Mouse (Mus musculus): ENCODE results near the gene Disp1. TPM values are rescaled to one million over a fixed set of nuclear protein-coding genes. Genes with fewer than 3 reads are reported as not detected.

Disp1 gene
- polyA plus RNA-seq, 1 experiment from 2014 or later: 7.6 TPM

GRCm38 (mm10) chr1:183101371-183101770 is 120.0 kb downstream of the Disp1 start:
- Histone ChIP-seq H3K27ac (ENCODE audit: low read length) (no peak overlapping the region), H3K4me3 (ENCODE audit: low read depth, low read length) (no peak overlapping the region), H3K9ac (ENCODE audit: low read depth, low read length) (no peak overlapping the region), H3K4me2 (ENCODE audit: low read length) (no peak overlapping the region), H3K4me1 (ENCODE audit: control insufficient read depth, insufficient read depth, low read length) (no peaks in the 10 kb centered on the region), H3K9me3 (replicated peaks; ENCODE audit: control insufficient read depth, low read length, poor library complexity, severe bottlenecking) (no peaks in the 10 kb centered on the region), H3K27me3 (ENCODE audit: control insufficient read depth, insufficient read depth, low read depth, low read length) (no peaks in the 10 kb centered on the region), H3K36me3 (ENCODE audit: control insufficient read depth, insufficient read depth, low read length) (no peaks in the 10 kb centered on the region)
- ATAC-seq: no peak
- 89% methylated on average over 3 of the region's 3 CpGs for WGBS

DNA sequence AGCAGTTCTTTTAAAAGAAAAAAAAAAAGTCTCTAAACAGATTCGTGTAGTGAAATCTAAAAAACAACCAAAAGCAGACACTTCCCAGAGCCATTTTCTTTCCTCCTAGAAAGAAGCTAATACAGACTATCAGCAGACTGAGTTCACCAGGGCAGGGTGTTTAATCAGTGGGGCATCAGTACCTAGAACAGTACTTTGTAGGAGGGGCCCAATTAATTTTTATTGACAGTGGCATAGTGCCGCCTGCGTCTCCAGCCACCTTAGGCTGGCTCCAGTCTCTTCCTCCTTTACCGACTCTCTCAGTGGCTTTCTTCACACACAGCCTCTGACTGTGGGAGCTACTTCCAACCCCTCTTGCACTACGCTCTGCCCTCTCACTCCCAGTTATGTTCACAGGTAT is 121.1 kb downstream of the Disp1 start:
- Histone ChIP-seq H3K27ac (ENCODE audit: low read length) (no peak overlapping the region), H3K27me3 (ENCODE audit: control insufficient read depth, insufficient read depth, low read depth, low read length) (no peaks in the 10 kb centered on the region), H3K9me3 (replicated peaks; ENCODE audit: control insufficient read depth, low read length, poor library complexity, severe bottlenecking) (no peaks in the 10 kb centered on the region), H3K4me3 (ENCODE audit: low read depth, low read length) (no peak overlapping the region), H3K9ac (ENCODE audit: low read depth, low read length) (no peak overlapping the region), H3K4me1 (ENCODE audit: control insufficient read depth, insufficient read depth, low read length) (peaks cover 7% of the 10 kb centered on the region; the same call in 1 of the 2 replicates), H3K4me2 (ENCODE audit: low read length) (no peak overlapping the region), H3K36me3 (ENCODE audit: control insufficient read depth, insufficient read depth, low read length) (no peaks in the 10 kb centered on the region)
- no peak for ATAC-seq
- WGBS: 85% methylated on average over 5 of the region's 5 CpGs

GRCm38 (mm10) chr1:183099686-183100085 is 121.6 kb downstream of the Disp1 start:
- Histone ChIP-seq H3K4me2 (ENCODE audit: low read length) (no peak overlapping the region), H3K9me3 (replicated peaks; ENCODE audit: control insufficient read depth, low read length, poor library complexity, severe bottlenecking) (no peaks in the 10 kb centered on the region), H3K4me3 (ENCODE audit: low read depth, low read length) (no peak overlapping the region), H3K4me1 (ENCODE audit: control insufficient read depth, insufficient read depth, low read length) (peaks cover 7% of the 10 kb centered on the region; the same call in 1 of the 2 replicates), H3K27me3 (ENCODE audit: control insufficient read depth, insufficient read depth, low read depth, low read length) (no peaks in the 10 kb centered on the region), H3K9ac (ENCODE audit: low read depth, low read length) (no peak overlapping the region), H3K27ac (ENCODE audit: low read length) (no peak overlapping the region), H3K36me3 (ENCODE audit: control insufficient read depth, insufficient read depth, low read length) (no peaks in the 10 kb centered on the region)
- no peak for ATAC-seq
- WGBS: 95% methylated on average over 12 of the region's 12 CpGs

DNA sequence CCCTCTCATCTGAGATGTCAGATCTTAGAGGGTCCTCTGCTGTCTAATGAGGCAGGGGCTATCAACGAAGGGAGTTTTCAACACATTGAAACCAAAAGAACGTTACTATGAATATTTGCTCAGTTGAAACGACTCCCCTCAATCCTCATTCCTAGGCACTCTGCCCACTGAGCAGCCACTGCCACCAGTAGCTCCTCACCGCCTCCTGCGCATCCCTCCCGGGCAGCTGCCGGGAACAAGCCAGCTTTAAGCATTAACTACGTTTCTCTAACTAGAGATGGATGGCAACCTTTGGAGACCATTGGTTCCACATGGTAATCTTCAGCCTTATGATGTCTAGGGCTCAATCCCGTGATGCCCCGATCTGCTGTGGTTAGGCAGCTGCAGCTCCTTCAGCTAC is 123.7 kb downstream of the Disp1 start:
- Histone ChIP-seq H3K36me3 (ENCODE audit: control insufficient read depth, insufficient read depth, low read length) (no peaks in the 10 kb centered on the region), H3K4me2 (ENCODE audit: low read length) (no peak overlapping the region), H3K4me1 (ENCODE audit: control insufficient read depth, insufficient read depth, low read length) (peaks cover 7% of the 10 kb centered on the region; the same call in 1 of the 2 replicates), H3K27me3 (ENCODE audit: control insufficient read depth, insufficient read depth, low read depth, low read length) (no peaks in the 10 kb centered on the region), H3K9me3 (replicated peaks; ENCODE audit: control insufficient read depth, low read length, poor library complexity, severe bottlenecking) (no peaks in the 10 kb centered on the region), H3K4me3 (ENCODE audit: low read depth, low read length) (no peak overlapping the region), H3K9ac (ENCODE audit: low read depth, low read length) (no peak overlapping the region), H3K27ac (ENCODE audit: low read length) (no peak overlapping the region)
- no peak for ATAC-seq
- WGBS: 91% methylated on average over 10 of the region's 10 CpGs

DNA sequence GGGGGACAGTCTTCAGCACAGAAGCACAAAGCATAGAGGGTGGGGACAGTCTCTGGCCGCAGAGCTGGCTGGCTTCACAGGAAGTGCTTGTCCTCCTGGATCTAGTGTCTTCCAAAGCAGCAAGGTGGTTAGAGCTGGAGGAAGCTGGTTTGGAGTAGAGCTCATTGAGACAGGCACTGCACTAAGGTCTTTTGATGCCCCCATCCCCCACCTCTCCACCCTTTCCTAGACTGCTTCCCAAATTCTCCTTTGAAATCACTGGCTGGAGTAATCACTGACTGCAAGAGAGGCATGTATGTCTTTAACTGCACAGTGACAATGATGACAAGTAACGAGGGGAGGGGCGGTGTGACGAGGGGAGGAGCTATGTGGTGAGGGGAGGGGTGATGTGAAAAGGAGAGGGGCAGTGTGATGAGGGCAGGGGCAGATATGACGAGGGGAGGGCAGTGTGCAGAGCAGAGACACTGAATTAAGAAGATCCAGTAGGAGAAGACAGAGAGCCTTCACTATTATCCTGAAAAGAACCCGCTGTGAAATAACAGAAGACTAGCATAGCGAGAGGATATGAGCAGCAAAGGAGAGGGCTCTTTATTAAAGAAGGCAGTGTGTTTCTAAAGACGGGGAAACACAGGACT is 125.8 kb downstream of the Disp1 start:
- H3K4me3 ChIP-seq (ENCODE audit: low read depth, low read length): no peak overlapping the region
- H3K9me3 ChIP-seq (replicated peaks; ENCODE audit: control insufficient read depth, low read length, poor library complexity, severe bottlenecking): no peaks in the 10 kb centered on the region
- no peak overlapping the region for H3K4me2 ChIP-seq (ENCODE audit: low read length)
- no peak overlapping the region for H3K9ac ChIP-seq (ENCODE audit: low read depth, low read length)
- no peaks in the 10 kb centered on the region for H3K36me3 ChIP-seq (ENCODE audit: control insufficient read depth, insufficient read depth, low read length)
- peaks cover 7% of the 10 kb centered on the region; the same call in 1 of the 2 replicates for H3K4me1 ChIP-seq (ENCODE audit: control insufficient read depth, insufficient read depth, low read length)
- H3K27me3 ChIP-seq (ENCODE audit: control insufficient read depth, insufficient read depth, low read depth, low read length): no peaks in the 10 kb centered on the region
- no peak overlapping the region for H3K27ac ChIP-seq (ENCODE audit: low read length)
- peak; percentile 21; the same call in 1 of the 2 replicates for ATAC-seq
- 52% methylated on average over 8 of the region's 8 CpGs for WGBS

GRCm38 (mm10) chr1:183092296-183092695 is 129.0 kb downstream of the Disp1 start:
- ATAC-seq: no peak

GRCm38 (mm10) chr1:183091203-183091602 is 130.1 kb downstream of the Disp1 start:
- no peak for ATAC-seq
- H3K9me3 ChIP-seq (replicated peaks; ENCODE audit: control insufficient read depth, low read length, poor library complexity, severe bottlenecking): peaks cover 14% of the 10 kb centered on the region; the same call in 1 of the 2 replicates
- 93% methylated on average over 7 of the region's 7 CpGs for WGBS

More at GRCm38 (mm10) chr1:183092296-183092695, 129.0 kb downstream of the Disp1 start:
- H3K27me3 ChIP-seq (ENCODE audit: control insufficient read depth, insufficient read depth, low read depth, low read length): no peaks in the 10 kb centered on the region
- H3K9me3 ChIP-seq (replicated peaks; ENCODE audit: control insufficient read depth, low read length, poor library complexity, severe bottlenecking): peaks cover 14% of the 10 kb centered on the region; the same call in 1 of the 2 replicates
- H3K36me3 ChIP-seq (ENCODE audit: control insufficient read depth, insufficient read depth, low read length): peaks cover 23% of the 10 kb centered on the region
- H3K4me3 ChIP-seq (ENCODE audit: low read depth, low read length): no peak overlapping the region
- H3K4me1 ChIP-seq (ENCODE audit: control insufficient read depth, insufficient read depth, low read length): peaks cover 7% of the 10 kb centered on the region; the same call in 1 of the 2 replicates
- H3K4me2 ChIP-seq (ENCODE audit: low read length): no peak overlapping the region
- H3K9ac ChIP-seq (ENCODE audit: low read depth, low read length): no peak overlapping the region
- 81% methylated on average over 4 of the region's 4 CpGs for WGBS
- H3K27ac ChIP-seq (ENCODE audit: low read length): no peak overlapping the region

GRCm38 (mm10) chr1:183088661-183089060 is 132.7 kb downstream of the Disp1 start:
- no peak overlapping the region for H3K27ac ChIP-seq (ENCODE audit: low read length)
- H3K4me2 ChIP-seq (ENCODE audit: low read length): no peak overlapping the region
- H3K4me1 ChIP-seq (ENCODE audit: control insufficient read depth, insufficient read depth, low read length): no peaks in the 10 kb centered on the region
- no peak overlapping the region for H3K9ac ChIP-seq (ENCODE audit: low read depth, low read length)
- no peaks in the 10 kb centered on the region for H3K27me3 ChIP-seq (ENCODE audit: control insufficient read depth, insufficient read depth, low read depth, low read length)
- H3K4me3 ChIP-seq (ENCODE audit: low read depth, low read length): no peak overlapping the region
- WGBS: 97% methylated on average over 23 of the region's 23 CpGs
- no peak for ATAC-seq
- H3K9me3 ChIP-seq (replicated peaks; ENCODE audit: control insufficient read depth, low read length, poor library complexity, severe bottlenecking): peaks cover 14% of the 10 kb centered on the region; the same call in 1 of the 2 replicates
- peaks cover 28% of the 10 kb centered on the region for H3K36me3 ChIP-seq (ENCODE audit: control insufficient read depth, insufficient read depth, low read length)

More at GRCm38 (mm10) chr1:183091203-183091602, 130.1 kb downstream of the Disp1 start:
- Histone ChIP-seq H3K27me3 (ENCODE audit: control insufficient read depth, insufficient read depth, low read depth, low read length) (no peaks in the 10 kb centered on the region), H3K9ac (ENCODE audit: low read depth, low read length) (no peak overlapping the region), H3K4me1 (ENCODE audit: control insufficient read depth, insufficient read depth, low read length) (peaks cover 7% of the 10 kb centered on the region; the same call in 1 of the 2 replicates), H3K4me3 (ENCODE audit: low read depth, low read length) (no peak overlapping the region), H3K4me2 (ENCODE audit: low read length) (no peak overlapping the region), H3K27ac (ENCODE audit: low read length) (no peak overlapping the region), H3K36me3 (ENCODE audit: control insufficient read depth, insufficient read depth, low read length) (peaks cover 28% of the 10 kb centered on the region)

GRCm38 (mm10) chr1:183086843-183087242 is 134.5 kb downstream of the Disp1 start:
- H3K27me3 ChIP-seq (ENCODE audit: control insufficient read depth, insufficient read depth, low read depth, low read length): no peaks in the 10 kb centered on the region
- 96% methylated on average over 14 of the region's 14 CpGs for WGBS
- H3K4me3 ChIP-seq (ENCODE audit: low read depth, low read length): no peak overlapping the region
- H3K4me1 ChIP-seq (ENCODE audit: control insufficient read depth, insufficient read depth, low read length): no peaks in the 10 kb centered on the region
- H3K9ac ChIP-seq (ENCODE audit: low read depth, low read length): no peak overlapping the region
- no peak overlapping the region for H3K4me2 ChIP-seq (ENCODE audit: low read length)
- peaks cover 28% of the 10 kb centered on the region for H3K36me3 ChIP-seq (ENCODE audit: control insufficient read depth, insufficient read depth, low read length)
- H3K9me3 ChIP-seq (replicated peaks; ENCODE audit: control insufficient read depth, low read length, poor library complexity, severe bottlenecking): peaks cover 14% of the 10 kb centered on the region; the same call in 1 of the 2 replicates
- H3K27ac ChIP-seq (ENCODE audit: low read length): no peak overlapping the region
- ATAC-seq: no peak

Measured in midbrain, embryonic 16.5 days (tissue).